ENCODE assay signal across 28 mouse cellular contexts in the genomic region with DNA sequence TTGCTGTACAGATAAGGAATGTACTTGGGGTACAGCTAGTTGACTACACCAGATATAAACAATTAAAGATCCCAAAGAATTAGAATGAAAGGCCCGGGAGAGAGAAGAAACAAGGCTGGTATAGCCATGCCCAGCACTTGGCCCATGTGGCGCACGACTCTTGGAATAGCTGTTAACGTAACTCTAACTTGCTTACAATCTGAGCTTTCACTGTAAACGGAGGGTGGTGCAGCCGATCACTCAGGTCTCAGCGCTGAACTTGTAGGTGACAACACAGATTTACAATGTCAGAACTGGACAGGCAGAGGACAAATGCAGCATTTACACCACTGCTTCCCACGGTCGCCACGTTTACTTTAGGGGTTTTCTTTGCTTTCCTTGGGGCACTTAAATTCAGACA. TPM values are rescaled to one million over a fixed set of nuclear protein-coding genes. Genes with fewer than 3 reads are reported as not detected.
DNase-seq lines count a peak whose midpoint lies in the region; ATAC-seq and TF ChIP-seq lines count a peak whose summit lies in the region.
"Had no signal": no experiment of that assay in that cellular context is flagged by ENCODE, and none has a peak within 500 bp of the region (broad histone marks: within the 10 kb centered on the region; RNA-seq: fewer than 3 reads in every experiment).

No protein-coding gene starts in this region.

- ATAC-seq in forebrain, embryonic 13.5 days: no peak
- no peak for ATAC-seq in forebrain, embryonic 11.5 days (replicated peaks; ENCODE audit: low FRiP score)
- 0 out of 2 replicates have a peak, but pooled peaks have one; percentile 47 for ATAC-seq in heart, embryonic 15.5 days (replicated peaks; ENCODE audit: insufficient number of reproducible peaks, insufficient read depth, low FRiP score, low read depth)
- ATAC-seq in midbrain, embryonic 13.5 days: no peak
- ATAC-seq in midbrain, postnatal 0 days (ENCODE audit: low FRiP score): no peak
- ATAC-seq: activated CD4-positive, CD25-positive, alpha-beta regulatory T cell, adult 4 months; CD4-positive, CD25-positive, alpha-beta regulatory T cell, adult 4 months; intestine, embryonic 15.5 days; liver, postnatal 0 days had no signal

- H3K9me3 ChIP-seq in forebrain, embryonic 13.5 days (replicated peaks): no peaks in the 10 kb centered on the region
- H3K9me3 ChIP-seq in forebrain, embryonic 11.5 days (ENCODE audit: control insufficient read depth, low read length): no peaks in the 10 kb centered on the region
- no peaks in the 10 kb centered on the region for H3K9me3 ChIP-seq in heart, embryonic 15.5 days (replicated peaks)
- H3K9me3 ChIP-seq in midbrain, embryonic 13.5 days: no peaks in the 10 kb centered on the region
- no peaks in the 10 kb centered on the region for H3K9me3 ChIP-seq in midbrain, embryonic 10.5 days (replicated peaks)
- H3K9me3 ChIP-seq in midbrain, postnatal 0 days (ENCODE audit: low read length): no peaks in the 10 kb centered on the region
- H3K9me3 ChIP-seq: embryonic facial prominence, embryonic 12.5 days; intestine, embryonic 15.5 days; limb, embryonic 10.5 days; stomach, embryonic 15.5 days had no signal

- H3K9ac ChIP-seq in forebrain, embryonic 13.5 days: no peak overlapping the region
- no peak overlapping the region for H3K9ac ChIP-seq in forebrain, embryonic 11.5 days (ENCODE audit: low read length)
- H3K9ac ChIP-seq in heart, embryonic 15.5 days: no peak overlapping the region
- no peak overlapping the region for H3K9ac ChIP-seq in midbrain, embryonic 13.5 days (replicated peaks)
- no peak overlapping the region for H3K9ac ChIP-seq in midbrain, postnatal 0 days (replicated peaks; ENCODE audit: low read length, poor library complexity, severe bottlenecking)
- H3K9ac ChIP-seq: embryonic facial prominence, embryonic 12.5 days; intestine, embryonic 15.5 days; liver, postnatal 0 days; stomach, embryonic 15.5 days had no signal

- no peaks in the 10 kb centered on the region for H3K36me3 ChIP-seq in forebrain, embryonic 13.5 days (ENCODE audit: poor library complexity, severe bottlenecking)
- H3K36me3 ChIP-seq in forebrain, embryonic 11.5 days (ENCODE audit: control insufficient read depth, insufficient read depth, low read length): no peaks in the 10 kb centered on the region
- H3K36me3 ChIP-seq in heart, embryonic 15.5 days: no peaks in the 10 kb centered on the region
- H3K36me3 ChIP-seq in midbrain, embryonic 13.5 days: no peaks in the 10 kb centered on the region
- H3K36me3 ChIP-seq in midbrain, embryonic 10.5 days: no peaks in the 10 kb centered on the region
- no peaks in the 10 kb centered on the region for H3K36me3 ChIP-seq in midbrain, postnatal 0 days (ENCODE audit: insufficient read depth, low read length)
- H3K36me3 ChIP-seq: embryonic facial prominence, embryonic 12.5 days; intestine, embryonic 15.5 days; limb, embryonic 10.5 days; stomach, embryonic 15.5 days had no signal

- H3K4me3 ChIP-seq in forebrain, embryonic 13.5 days: no peak overlapping the region
- no peak overlapping the region for H3K4me3 ChIP-seq in forebrain, embryonic 11.5 days (ENCODE audit: low read depth, low read length)
- H3K4me3 ChIP-seq in heart, embryonic 15.5 days: no peak overlapping the region
- H3K4me3 ChIP-seq in midbrain, embryonic 13.5 days (replicated peaks): no peak overlapping the region
- H3K4me3 ChIP-seq in midbrain, embryonic 10.5 days: no peak overlapping the region
- no peak overlapping the region for H3K4me3 ChIP-seq in midbrain, postnatal 0 days (ENCODE audit: low read depth, low read length)
- H3K4me3 ChIP-seq: embryonic facial prominence, embryonic 12.5 days; erythroblast, embryonic 14.5 days; intestine, embryonic 15.5 days; left cerebral cortex, adult 2 months; limb, embryonic 10.5 days; stomach, embryonic 15.5 days had no signal

- TF ChIP-seq CTCF in midbrain, postnatal 0 days (IDR thresholded peaks at IDR 0.05): no peak

- H3K4me1 ChIP-seq in forebrain, embryonic 13.5 days: peaks cover 11% of the 10 kb centered on the region
- peaks cover 2% of the 10 kb centered on the region; the same call in 1 of the 2 replicates for H3K4me1 ChIP-seq in forebrain, embryonic 11.5 days (replicated peaks; ENCODE audit: control insufficient read depth, insufficient read depth, low read length)
- H3K4me1 ChIP-seq in heart, embryonic 15.5 days (replicated peaks): peaks cover 12% of the 10 kb centered on the region
- H3K4me1 ChIP-seq in midbrain, embryonic 13.5 days (replicated peaks): peaks cover 11% of the 10 kb centered on the region
- H3K4me1 ChIP-seq in midbrain, embryonic 10.5 days: peaks cover 8% of the 10 kb centered on the region; the same call in 1 of the 2 replicates
- peaks cover 5% of the 10 kb centered on the region; the same call in 1 of the 2 replicates for H3K4me1 ChIP-seq in midbrain, postnatal 0 days (ENCODE audit: insufficient read depth, low read length)
- H3K4me1 ChIP-seq: embryonic facial prominence, embryonic 12.5 days; intestine, embryonic 15.5 days; limb, embryonic 10.5 days; stomach, embryonic 15.5 days had no signal

- intact Hi-C loops in heart, postnatal 25 days (cut with DNase I): no loop called here

- 75% methylated on average over 10 of the region's 10 CpGs for WGBS in forebrain, embryonic 13.5 days
- WGBS in forebrain, embryonic 11.5 days: 86% methylated on average over 10 of the region's 10 CpGs
- 37% methylated on average over 10 of the region's 10 CpGs for WGBS in heart, embryonic 15.5 days
- 71% methylated on average over 10 of the region's 10 CpGs for WGBS in midbrain, embryonic 13.5 days
- WGBS in midbrain, embryonic 10.5 days: 83% methylated on average over 10 of the region's 10 CpGs
- 58% methylated on average over 10 of the region's 10 CpGs for WGBS in midbrain, postnatal 0 days

- no peak overlapping the region for H3K4me2 ChIP-seq in forebrain, embryonic 13.5 days
- no peak overlapping the region for H3K4me2 ChIP-seq in forebrain, embryonic 11.5 days (ENCODE audit: low read depth, low read length, severe bottlenecking)
- H3K4me2 ChIP-seq in heart, embryonic 15.5 days: peak overlapping the region; percentile 31
- no peak overlapping the region for H3K4me2 ChIP-seq in midbrain, embryonic 13.5 days (replicated peaks)
- no peak overlapping the region for H3K4me2 ChIP-seq in midbrain, postnatal 0 days (ENCODE audit: low read depth, low read length, poor library complexity, severe bottlenecking)
- H3K4me2 ChIP-seq: embryonic facial prominence, embryonic 12.5 days; intestine, embryonic 15.5 days; stomach, embryonic 15.5 days had no signal

- no peaks in the 10 kb centered on the region for H3K27me3 ChIP-seq in forebrain, embryonic 13.5 days
- H3K27me3 ChIP-seq in forebrain, embryonic 11.5 days (ENCODE audit: control insufficient read depth, insufficient read depth, low read length): no peaks in the 10 kb centered on the region
- no peaks in the 10 kb centered on the region for H3K27me3 ChIP-seq in heart, embryonic 15.5 days
- H3K27me3 ChIP-seq in midbrain, embryonic 13.5 days: no peaks in the 10 kb centered on the region
- no peaks in the 10 kb centered on the region for H3K27me3 ChIP-seq in midbrain, embryonic 10.5 days (ENCODE audit: low read depth, poor library complexity, severe bottlenecking)
- no peaks in the 10 kb centered on the region for H3K27me3 ChIP-seq in midbrain, postnatal 0 days (ENCODE audit: insufficient read depth, low read length)
- H3K27me3 ChIP-seq: embryonic facial prominence, embryonic 12.5 days; intestine, embryonic 15.5 days; stomach, embryonic 15.5 days had no signal

- peak overlapping the region; percentile 35; the same call in 1 of the 2 replicates for H3K27ac ChIP-seq in forebrain, embryonic 13.5 days
- H3K27ac ChIP-seq in forebrain, embryonic 11.5 days (ENCODE audit: low read depth, low read length): no peak overlapping the region
- peak overlapping the region; percentile 73 for H3K27ac ChIP-seq in heart, embryonic 15.5 days
- H3K27ac ChIP-seq in midbrain, embryonic 13.5 days: peak overlapping the region; percentile 44; the same call in 1 of the 2 replicates
- H3K27ac ChIP-seq in midbrain, embryonic 10.5 days (replicated peaks): no peak overlapping the region
- H3K27ac ChIP-seq in midbrain, postnatal 0 days (ENCODE audit: low read depth, low read length): peak overlapping the region; percentile 47
- H3K27ac ChIP-seq: embryonic facial prominence, embryonic 12.5 days; intestine, embryonic 15.5 days; left cerebral cortex, adult 2 months; limb, embryonic 10.5 days; stomach, embryonic 15.5 days had no signal

- no peak for DNase-seq in forebrain, embryonic 11.5 days (ENCODE audit: low spot score)
- DNase-seq in heart, postnatal 25 days (ENCODE audit: low spot score): no peak
- no peak for DNase-seq in midbrain, embryonic 10.5 days (ENCODE audit: low spot score)
- DNase-seq in midbrain, postnatal 0 days (ENCODE audit: low spot score): no peak
- no peak for DNase-seq in cerebellum, adult 8-10 months
- DNase-seq: adrenal gland, postnatal 10 days; cerebellum, adult 9-11 months; gastrocnemius, postnatal 25 days; kidney, adult 9 months; kidney, postnatal 36 days; liver, postnatal 0 days; lung, postnatal 10 days; right cerebral cortex, postnatal 25 days had no signal

RNA-seq across cellular contexts. Expression of a gene that starts 10.5 kb away (rescaled TPM):
- 70.3 and 73.2 TPM in 2 replicates for polyA plus RNA-seq in forebrain, embryonic 13.5 days (2015; fragmentation: Nextera tagmentation; extraction: Ambion mirVana)
- 65.8 and 67.7 TPM in 2 replicates for polyA plus RNA-seq in forebrain, embryonic 11.5 days (2014; fragmentation: Nextera tagmentation; extraction: Ambion mirVana)
- polyA plus RNA-seq in heart, embryonic 15.5 days (2015; fragmentation: Nextera tagmentation; extraction: Ambion mirVana): 48.6 and 50.7 TPM in 2 replicates
- total RNA-seq in heart, postnatal 25 days (2021): 100 to 1,000 TPM; 104 to 105 TPM
- polyA plus RNA-seq in midbrain, embryonic 13.5 days (2015; fragmentation: Nextera tagmentation; extraction: Ambion mirVana): 80.0 and 83.8 TPM in 2 replicates
- 58.3 and 65.6 TPM in 2 replicates for polyA plus RNA-seq in midbrain, embryonic 10.5 days (2016; fragmentation: Nextera tagmentation; extraction: Ambion mirVana)
- 70.5 and 74.9 TPM in 2 replicates for total RNA-seq in midbrain, postnatal 0 days (2014; rRNA removed)
- polyA plus RNA-seq in midbrain, postnatal 0 days (2015; fragmentation: Nextera tagmentation; extraction: Ambion mirVana): 56.9 and 57.8 TPM in 2 replicates

RNA-seq across cellular contexts. Expression of a gene that starts 42.7 kb away (rescaled TPM):
- polyA plus RNA-seq in forebrain, embryonic 13.5 days (2015; fragmentation: Nextera tagmentation; extraction: Ambion mirVana): 0.23 and 0.64 TPM in 2 replicates
- polyA plus RNA-seq in forebrain, embryonic 11.5 days (2014; fragmentation: Nextera tagmentation; extraction: Ambion mirVana): 0.12 and 0.23 TPM in 2 replicates
- 0.11 and 0.19 TPM in 2 replicates for polyA plus RNA-seq in heart, embryonic 15.5 days (2015; fragmentation: Nextera tagmentation; extraction: Ambion mirVana)
- total RNA-seq in heart, postnatal 25 days (2021): under 1 TPM in 1 of 2 experiments, not detected in 1; 0.59 TPM
- polyA plus RNA-seq in midbrain, embryonic 13.5 days (2015; fragmentation: Nextera tagmentation; extraction: Ambion mirVana): 0.61 and 0.69 TPM in 2 replicates
- 0.07 and 0.27 TPM in 2 replicates for polyA plus RNA-seq in midbrain, embryonic 10.5 days (2016; fragmentation: Nextera tagmentation; extraction: Ambion mirVana)
- 0.57 and 0.77 TPM in 2 replicates for total RNA-seq in midbrain, postnatal 0 days (2014; rRNA removed)
- 0.41 and 0.80 TPM in 2 replicates for polyA plus RNA-seq in midbrain, postnatal 0 days (2015; fragmentation: Nextera tagmentation; extraction: Ambion mirVana)
- total RNA-seq: hematopoietic stem cell, adult 5-6 weeks; liver, adult 2 months; megakaryocyte progenitor cell, adult 5-6 weeks had no signal
- polyA plus RNA-seq: activated CD4-positive, CD25-positive, alpha-beta regulatory T cell, adult 4 months; CD4-positive, CD25-positive, alpha-beta regulatory T cell, adult 4 months; erythroblast, embryonic 14.5 days; limb, embryonic 10.5 days; liver, adult 2 months; liver, postnatal 0 days; spleen, adult 2 months had no signal

Comparison
In these comparisons a context has a peak if more than half of its experiments do, and no peak if none do; other contexts are left out.
1. H3K27ac ChIP-seq: peak in forebrain, embryonic 13.5 days (single experiment), heart, embryonic 15.5 days (single experiment), midbrain, embryonic 13.5 days (single experiment) and midbrain, postnatal 0 days (single experiment); none in forebrain, embryonic 11.5 days (single experiment) and midbrain, embryonic 10.5 days (single experiment).